Mouse (Mus musculus) bone marrow macrophage, adult 2 months (primary cell): ENCODE measurements around the gene Omt2b. TPM values are rescaled to one million over a fixed set of nuclear protein-coding genes. Genes with fewer than 3 reads are reported as not detected.

Experiments
- H3K27ac ChIP-seq: 2 replicates; pipeline ENCODE4 v1.5.1; 2012; ENCODE audit warnings: low read depth, low read length; ENCODE audit not compliant: insufficient read depth
- H3K4me1 ChIP-seq: 2 replicates; pipeline ENCODE4 v1.6.1; 2012; ENCODE audit warnings: low read length; ENCODE audit not compliant: control insufficient read depth, insufficient read depth
- H3K4me3 ChIP-seq: 2 replicates; pipeline ENCODE4 v1.5.1; 2012; ENCODE audit warnings: mild to moderate bottlenecking, low read length, moderate library complexity; ENCODE audit not compliant: insufficient read depth
- CTCF ChIP-seq: IDR thresholded peaks from 2 replicates; pipeline ENCODE4 v1.5.1; 2012; ENCODE audit warnings: low read depth, mild to moderate bottlenecking, low read length, moderate library complexity
- POLR2A ChIP-seq: IDR thresholded peaks from 2 replicates; pipeline ENCODE4 v1.6.1; 2012; ENCODE audit warnings: mild to moderate bottlenecking, low read depth, low read length, borderline replicate concordance
- polyA plus RNA-seq: library from polyadenylated mRNA; stranded (reverse); fragments of >200 nt; gene quantifications from 2 replicates; pipeline ENCODE4 v1.2.4, GENCODE M21; 2012; ENCODE audit not compliant: missing spikeins, insufficient read depth, insufficient read length

Gene Omt2b
- polyA plus RNA-seq, 1 experiment = not detected

DNA sequence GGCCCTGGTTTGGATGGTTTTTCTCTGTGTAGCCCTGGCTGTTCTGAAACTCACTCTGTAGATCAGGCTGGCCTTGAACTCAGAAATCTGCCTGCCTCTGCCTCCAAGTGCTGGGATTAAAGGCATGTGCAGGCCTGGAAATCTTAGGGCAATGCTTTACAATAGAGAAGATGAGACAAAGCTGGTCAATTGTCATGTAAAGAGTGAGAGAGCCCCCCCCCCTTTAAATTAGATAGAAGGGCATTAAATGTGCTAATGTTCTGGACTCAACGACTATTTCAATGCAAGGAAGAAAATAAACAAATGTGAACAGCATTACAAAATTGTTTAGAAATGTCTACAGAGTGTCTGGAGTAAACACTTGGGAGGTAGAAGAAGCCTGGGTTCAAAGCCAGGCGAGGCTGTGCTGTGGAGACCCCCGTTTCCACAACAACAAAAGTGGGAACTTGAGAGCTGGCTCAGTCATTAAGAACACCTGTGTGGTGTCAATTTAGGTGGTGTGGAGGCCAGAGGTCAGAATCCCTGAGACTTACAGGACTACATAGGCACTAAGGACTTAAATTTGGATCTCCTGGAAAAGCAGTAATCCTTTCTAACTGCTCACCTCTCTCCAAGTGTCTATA is 41.4 kb downstream of the Omt2b start:
- TF ChIP-seq CTCF = no peak
- no peak for TF ChIP-seq POLR2A
- H3K4me3 ChIP-seq = no peak overlapping the region
- H3K27ac ChIP-seq = no peak overlapping the region
- H3K4me1 ChIP-seq = peaks cover under 1% of the 10 kb centered on the region

DNA sequence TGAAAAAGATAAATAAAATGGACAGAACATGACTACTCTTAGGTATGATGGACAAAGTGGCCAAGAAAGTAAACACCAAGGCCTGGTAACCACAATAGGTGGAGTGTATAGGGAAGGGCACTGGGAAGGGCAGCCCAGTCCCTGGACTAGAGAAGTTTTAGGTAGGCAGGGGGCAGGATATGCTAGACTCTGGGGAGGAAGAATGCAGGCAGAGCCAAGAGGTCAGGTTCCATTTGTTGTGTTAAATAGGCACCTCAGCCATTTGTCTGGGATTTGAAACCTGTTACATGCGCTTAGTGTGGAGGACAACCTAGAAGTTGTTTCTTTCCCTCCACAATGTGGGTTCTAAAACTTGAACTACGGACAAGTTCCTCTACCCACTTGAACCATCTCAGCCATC is 42.0 kb downstream of the Omt2b start:
- no peak for TF ChIP-seq CTCF
- TF ChIP-seq POLR2A = no peak
- Histone ChIP-seq H3K4me3 (no peak overlapping the region), H3K4me1 (no peaks in the 10 kb centered on the region), H3K27ac (no peak overlapping the region)

- Histone ChIP-seq H3K4me1 (no peaks in the 10 kb centered on the region), H3K27ac (no peak overlapping the region), H3K4me3 (no peak overlapping the region)
- TF ChIP-seq CTCF (no peak), POLR2A (no peak)
Observed at GRCm38 (mm10) chr9:78369786-78370185, 42.4 kb downstream of the Omt2b start.

DNA sequence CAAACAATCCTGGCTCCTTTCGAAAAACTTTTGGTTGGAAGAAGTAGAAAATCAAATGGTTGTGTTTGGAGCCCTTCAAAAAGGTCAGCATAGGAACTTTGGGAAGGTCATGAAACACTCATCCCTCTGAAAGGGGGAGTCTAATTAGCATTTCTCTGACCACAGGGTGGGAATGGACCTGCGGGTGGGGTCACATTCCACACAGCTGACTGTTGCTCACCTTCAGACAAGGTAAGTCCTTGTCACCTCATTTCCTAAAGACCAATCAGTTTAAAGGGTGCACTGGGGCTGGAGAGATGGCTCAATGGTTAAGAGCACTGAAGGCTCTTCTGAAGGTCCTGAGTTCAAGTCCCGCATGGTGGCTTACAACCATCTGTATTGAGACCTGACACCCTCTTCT is 44.1 kb downstream of the Omt2b start:
- Histone ChIP-seq H3K27ac (no peak overlapping the region), H3K4me3 (no peak overlapping the region), H3K4me1 (no peaks in the 10 kb centered on the region)
- no peak for TF ChIP-seq CTCF
- no peak for TF ChIP-seq POLR2A

DNA sequence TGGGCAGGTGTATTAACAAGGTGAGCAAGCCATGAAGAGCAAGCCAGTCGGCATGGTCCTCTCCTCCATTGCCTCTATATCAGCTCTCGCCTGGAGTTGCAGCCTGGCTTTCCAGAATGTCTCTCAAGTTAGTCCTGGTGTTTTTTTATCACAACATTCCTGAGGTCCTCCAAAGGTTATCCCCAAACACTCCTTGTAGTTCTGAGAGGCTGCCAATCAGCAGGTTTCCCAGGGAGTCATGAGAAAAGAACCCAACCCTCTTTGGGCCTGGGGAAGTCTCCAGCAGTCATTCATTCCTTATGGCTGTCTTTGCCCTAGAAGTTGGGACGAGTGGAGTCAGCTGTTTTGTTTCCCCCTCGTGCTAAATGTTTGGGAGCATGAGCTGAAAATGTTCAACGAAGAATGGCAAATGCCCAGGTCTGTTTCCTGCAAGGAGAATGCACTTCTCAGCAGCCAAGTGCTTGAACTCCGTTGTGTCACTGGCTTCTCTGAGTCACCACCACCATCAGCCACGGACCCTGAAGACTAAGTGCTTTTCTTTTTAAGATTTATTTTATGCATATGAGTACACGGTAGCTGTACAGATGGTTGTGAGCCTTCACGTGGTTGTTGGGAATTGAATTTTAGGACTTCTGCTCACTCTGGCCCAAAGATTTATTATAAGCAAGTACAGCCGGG is 45.6 kb downstream of the Omt2b start:
- H3K4me1 ChIP-seq = no peaks in the 10 kb centered on the region; the same call in 1 of the 2 replicates
- H3K4me3 ChIP-seq = no peak overlapping the region
- TF ChIP-seq CTCF (no peak), POLR2A (no peak)
- no peak overlapping the region for H3K27ac ChIP-seq

- Histone ChIP-seq H3K4me3 (no peak overlapping the region), H3K27ac (no peak overlapping the region), H3K4me1 (no peaks in the 10 kb centered on the region; the same call in 1 of the 2 replicates)
- TF ChIP-seq POLR2A = no peak
- no peak for TF ChIP-seq CTCF
Observed at GRCm38 (mm10) chr9:78374397-78374796, 47.0 kb downstream of the Omt2b start.

DNA sequence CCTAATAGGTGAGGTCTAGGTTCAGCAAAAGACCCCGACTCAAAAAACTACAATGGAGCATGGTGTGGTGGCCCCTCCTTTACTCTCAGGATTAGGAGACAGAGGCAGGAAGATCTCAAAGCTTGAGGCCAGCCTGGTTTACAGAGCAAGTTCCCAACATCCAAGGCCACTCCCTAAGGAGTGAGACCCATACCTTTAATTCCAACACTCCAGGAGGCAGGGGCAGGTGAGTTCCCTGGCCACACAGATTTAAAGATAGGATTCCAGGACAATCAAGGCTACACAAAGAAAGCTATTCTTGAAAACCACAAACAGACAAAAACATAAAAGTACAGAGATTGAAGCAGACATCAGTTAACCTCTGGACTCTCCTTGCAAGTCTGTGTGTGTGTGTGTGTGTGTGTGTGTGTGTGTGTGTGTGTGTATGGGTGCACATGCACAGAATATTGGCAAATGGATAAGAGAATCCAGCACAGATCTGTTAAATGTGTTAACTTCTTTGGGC is 47.5 kb downstream of the Omt2b start:
- no peaks in the 10 kb centered on the region; the same call in 1 of the 2 replicates for H3K4me1 ChIP-seq
- H3K27ac ChIP-seq = no peak overlapping the region
- no peak overlapping the region for H3K4me3 ChIP-seq
- TF ChIP-seq CTCF = no peak
- TF ChIP-seq POLR2A = no peak

DNA sequence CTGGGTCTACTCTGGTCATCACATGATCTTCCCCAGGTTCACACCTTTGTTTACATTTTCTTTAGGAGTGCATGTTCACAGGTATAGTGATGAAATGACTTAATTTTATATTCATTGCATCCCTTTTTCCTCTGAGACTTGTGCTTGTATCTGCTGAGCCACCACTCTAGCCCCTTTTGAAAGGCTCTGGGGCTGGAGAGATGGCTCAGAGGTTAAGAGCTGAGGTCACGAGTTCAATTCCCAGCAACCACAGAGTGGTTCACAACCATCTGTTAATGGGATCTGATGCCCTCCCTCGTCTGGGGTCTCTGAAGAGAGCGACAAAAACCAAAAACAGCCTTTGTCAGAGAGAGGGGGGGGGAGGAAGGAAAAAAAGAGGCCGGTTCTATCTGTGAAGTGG is 48.1 kb downstream of the Omt2b start:
- no peak overlapping the region for H3K4me3 ChIP-seq
- H3K27ac ChIP-seq = no peak overlapping the region
- H3K4me1 ChIP-seq = no peaks in the 10 kb centered on the region; the same call in 1 of the 2 replicates
- TF ChIP-seq CTCF (no peak), POLR2A (no peak)

- Histone ChIP-seq H3K4me1 (no peaks in the 10 kb centered on the region; the same call in 1 of the 2 replicates), H3K4me3 (no peak overlapping the region), H3K27ac (no peak overlapping the region)
- no peak for TF ChIP-seq POLR2A
- no peak for TF ChIP-seq CTCF
Observed at GRCm38 (mm10) chr9:78377546-78377945, 50.2 kb downstream of the Omt2b start.
